Mouse (Mus musculus) kidney, embryonic 15.5 days (tissue): ENCODE data around the gene Sp140. TPM values are rescaled to one million over a fixed set of nuclear protein-coding genes. Genes with fewer than 3 reads are reported as not detected.
"Not testable (repeated sequence)": the region's sequence is repeated elsewhere in the genome, so short reads cannot be mapped to it uniquely, and the experiment has no call there.

Experiments used
- ATAC-seq: fragments of 200-750 bp; cut with Nextera tagmentation; replicated peaks from 2 replicates; pipeline ENCODE4 v1.8.0; 2017; ENCODE audit warnings: moderate TSS enrichment; ENCODE audit not compliant: low FRiP score
- H3K27ac ChIP-seq: fragments of 300-500 bp; sonication (generic); 2 replicates; pipeline ENCODE4 v1.5.1; 2015; ENCODE audit warnings: mild to moderate bottlenecking, inconsistent platforms
- H3K27me3 ChIP-seq: fragments of 300-500 bp; sonication (generic); 2 replicates; pipeline ENCODE4 v1.6.1; 2015; ENCODE audit warnings: inconsistent platforms
- H3K36me3 ChIP-seq: fragments of 300-500 bp; sonication (generic); 2 replicates; pipeline ENCODE4 v1.6.1; 2015; ENCODE audit warnings: inconsistent platforms
- H3K4me1 ChIP-seq: fragments of 300-500 bp; sonication (generic); 2 replicates; pipeline ENCODE4 v1.6.1; 2015; ENCODE audit warnings: inconsistent platforms
- H3K4me2 ChIP-seq: fragments of 300-500 bp; sonication (generic); 2 replicates; pipeline ENCODE4 v1.6.1; 2015; ENCODE audit warnings: moderate library complexity, mild to moderate bottlenecking, inconsistent platforms
- H3K4me3 ChIP-seq: fragments of 300-500 bp; sonication (generic); replicated peaks from 2 replicates; pipeline ENCODE4 v1.5.1; 2015; ENCODE audit warnings: mild to moderate bottlenecking, inconsistent platforms
- H3K9ac ChIP-seq: fragments of 300-500 bp; sonication (generic); 2 replicates; pipeline ENCODE4 v1.6.1; 2015; ENCODE audit warnings: mild to moderate bottlenecking, inconsistent platforms
- H3K9me3 ChIP-seq: fragments of 300-500 bp; sonication (generic); replicated peaks from 2 replicates; pipeline ENCODE4 v1.6.1; 2016; ENCODE audit warnings: inconsistent platforms
- WGBS: fragments of 180-500 bp; shearing (Covaris S2); methylation state at CpG from one replicate; pipeline ENCODE4 v1.1.7; 2015; ENCODE audit warnings: mixed read lengths; 5-methylcytosine and 5-hydroxymethylcytosine counted together
- polyA plus RNA-seq: library from polyadenylated mRNA; unstranded; fragments of >200 nt; fragmentation: Nextera tagmentation; extraction: Ambion mirVana; gene quantifications from 2 replicates; pipeline ENCODE4 v1.2.1, GENCODE M21; 2015

The Sp140 gene
- polyA plus RNA-seq, 1 experiment from 2014 or later, result 2.1 TPM

DNA sequence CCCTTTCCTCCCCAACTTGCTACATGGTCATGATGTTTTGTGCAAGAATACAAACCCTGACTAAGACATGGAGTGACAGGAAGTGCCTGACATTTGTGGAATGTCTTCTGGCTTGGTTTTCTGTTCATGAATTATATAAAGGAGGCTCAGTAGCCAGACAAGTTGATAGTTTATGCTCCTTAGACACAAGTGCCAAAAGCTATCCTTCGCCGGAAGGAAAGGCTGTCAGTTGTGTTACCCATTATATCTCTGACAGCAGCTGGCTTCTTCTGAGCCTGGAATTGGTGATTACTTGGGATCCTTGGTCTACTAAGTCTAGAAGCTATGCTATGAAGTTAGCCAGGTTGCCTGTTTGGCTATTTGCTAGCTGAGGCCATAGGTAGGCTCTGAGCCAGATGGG is 57.0 kb downstream of the Sp140 start:
- not testable (repeated sequence) for H3K36me3 ChIP-seq, H3K9me3 ChIP-seq, H3K4me1 ChIP-seq, ATAC-seq, H3K9ac ChIP-seq, H3K4me2 ChIP-seq, H3K27me3 ChIP-seq, H3K4me3 ChIP-seq, H3K27ac ChIP-seq
- WGBS, result 89% methylated on average over 2 of the region's 2 CpGs

DNA sequence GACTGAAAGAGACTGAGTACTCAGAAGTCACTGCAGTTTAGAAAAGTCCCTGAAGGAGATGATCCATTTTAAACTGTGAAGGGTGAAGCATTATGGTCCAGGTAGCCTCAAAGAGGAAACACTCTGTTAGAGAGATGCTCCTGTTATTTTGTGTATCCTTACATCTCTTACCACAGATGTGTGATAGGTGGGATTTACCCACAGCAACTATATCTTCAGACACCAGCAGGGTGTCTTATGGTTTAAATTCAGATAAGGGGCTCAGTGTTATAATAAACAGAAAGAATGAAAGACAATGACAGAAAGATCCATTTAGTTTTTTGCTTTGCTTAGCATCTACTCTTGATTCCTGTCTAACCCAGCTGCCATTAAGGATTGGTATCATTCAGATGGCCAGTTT is 64.1 kb downstream of the Sp140 start:
- no peak overlapping the region for H3K4me2 ChIP-seq
- H3K27me3 ChIP-seq, result no peaks in the 10 kb centered on the region
- no peaks in the 10 kb centered on the region for H3K36me3 ChIP-seq
- no peak for ATAC-seq
- no peak overlapping the region for H3K4me3 ChIP-seq
- no peak overlapping the region for H3K27ac ChIP-seq
- H3K9me3 ChIP-seq, result no peaks in the 10 kb centered on the region
- no peak overlapping the region for H3K9ac ChIP-seq
- no peaks in the 10 kb centered on the region for H3K4me1 ChIP-seq

DNA sequence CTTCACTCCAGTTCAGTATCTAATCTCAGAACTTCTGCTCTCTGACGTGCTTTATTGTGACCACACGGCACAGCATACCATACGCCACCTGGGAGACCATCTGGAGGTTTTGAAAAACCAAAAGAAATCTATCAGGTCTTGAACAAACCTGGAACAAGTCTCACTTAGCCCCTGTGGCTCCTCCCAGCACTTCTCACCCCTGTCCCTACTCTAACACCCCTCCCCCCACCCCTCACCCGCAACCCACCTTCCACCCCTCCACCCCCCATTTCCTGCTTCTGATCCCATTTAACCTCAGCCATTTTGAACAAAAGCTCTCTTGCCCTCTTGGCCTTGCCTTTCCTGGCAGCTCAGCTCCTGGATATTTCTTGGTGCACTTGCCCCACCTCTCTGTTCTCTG is 80.0 kb downstream of the Sp140 start:
- H3K27ac ChIP-seq, result no peak overlapping the region
- H3K4me2 ChIP-seq, result no peak overlapping the region
- WGBS, result 54% methylated on average over 4 of the region's 4 CpGs
- no peak for ATAC-seq
- H3K27me3 ChIP-seq, result no peaks in the 10 kb centered on the region
- H3K9me3 ChIP-seq, result no peaks in the 10 kb centered on the region
- H3K4me1 ChIP-seq, result no peaks in the 10 kb centered on the region
- no peaks in the 10 kb centered on the region for H3K36me3 ChIP-seq
- H3K9ac ChIP-seq, result no peak overlapping the region
- H3K4me3 ChIP-seq, result no peak overlapping the region

DNA sequence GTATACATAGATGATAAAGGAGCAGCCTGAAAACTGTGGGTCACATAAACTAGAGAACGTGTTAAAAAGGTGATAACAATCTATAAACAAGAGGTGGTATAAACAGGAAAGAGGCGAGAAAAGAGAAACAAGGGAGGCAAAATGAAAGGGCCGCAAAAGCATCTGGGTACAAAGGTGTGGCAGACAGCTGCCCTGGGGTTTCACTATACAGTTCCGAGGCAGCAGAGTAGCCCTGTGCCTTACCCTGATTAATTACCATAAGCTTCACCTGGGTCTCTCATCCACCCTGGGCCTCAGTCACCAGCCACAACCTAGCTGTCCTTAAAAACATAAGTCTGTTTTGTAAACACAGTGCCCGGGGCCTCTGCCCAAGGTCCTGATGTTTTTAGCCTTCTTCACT is 86.5 kb downstream of the Sp140 start:
- 69% methylated on average over 5 of the region's 5 CpGs for WGBS
- H3K4me2 ChIP-seq, result no peak overlapping the region
- H3K9ac ChIP-seq, result no peak overlapping the region
- no peak for ATAC-seq
- no peaks in the 10 kb centered on the region for H3K36me3 ChIP-seq
- H3K27me3 ChIP-seq, result no peaks in the 10 kb centered on the region
- peaks cover 4% of the 10 kb centered on the region; the same call in 1 of the 2 replicates for H3K4me1 ChIP-seq
- H3K27ac ChIP-seq, result no peak overlapping the region
- H3K9me3 ChIP-seq, result no peaks in the 10 kb centered on the region
- H3K4me3 ChIP-seq, result no peak overlapping the region

DNA sequence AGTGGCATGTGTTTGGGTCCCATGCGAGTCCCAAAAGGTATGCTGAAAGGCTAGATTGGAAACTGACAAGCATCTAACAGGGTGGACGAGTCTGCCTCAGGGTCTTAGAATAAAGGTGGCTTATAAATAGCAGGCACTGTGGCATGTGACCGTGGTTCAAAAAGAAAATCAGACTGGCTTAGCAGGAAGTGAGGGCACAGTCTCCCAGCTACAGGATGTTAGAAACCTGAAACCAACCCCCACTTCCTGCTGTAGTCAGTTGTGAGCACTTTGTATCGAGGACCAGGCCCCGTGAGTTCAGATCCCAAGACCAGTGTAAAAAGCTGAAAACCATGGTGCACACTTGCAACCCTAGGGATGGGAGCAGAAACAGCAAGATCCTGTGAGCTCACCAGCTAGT is 87.2 kb downstream of the Sp140 start:
- Histone ChIP-seq H3K9ac (no peak overlapping the region), H3K4me1 (peaks cover 4% of the 10 kb centered on the region; the same call in 1 of the 2 replicates), H3K36me3 (no peaks in the 10 kb centered on the region), H3K27me3 (no peaks in the 10 kb centered on the region), H3K4me2 (no peak overlapping the region), H3K4me3 (no peak overlapping the region), H3K9me3 (no peaks in the 10 kb centered on the region), H3K27ac (no peak overlapping the region)
- WGBS, result 43% methylated on average over 5 of the region's 5 CpGs
- no peak for ATAC-seq

DNA sequence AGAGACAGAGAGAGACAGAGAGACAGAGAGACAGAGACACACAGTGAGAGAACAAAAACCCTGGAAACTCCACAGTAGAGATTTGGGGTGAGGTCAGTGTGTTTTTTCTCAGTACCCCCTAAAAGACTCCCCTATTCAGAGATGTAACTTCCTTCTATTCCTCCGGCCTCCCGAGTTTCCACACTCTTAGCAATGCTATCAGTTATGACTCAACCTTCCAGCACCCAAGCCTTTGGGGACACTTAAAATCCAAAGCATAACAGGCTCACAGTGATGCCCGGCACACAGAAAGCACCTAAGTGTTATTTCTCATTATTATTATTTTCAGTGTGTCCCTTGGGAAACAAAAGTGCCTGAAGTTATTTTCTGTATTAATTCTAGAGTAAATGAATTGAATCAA is 90.4 kb downstream of the Sp140 start:
- no peak for ATAC-seq
- no peak overlapping the region for H3K9ac ChIP-seq
- WGBS, result 85% methylated on average over 3 of the region's 3 CpGs
- peaks cover 4% of the 10 kb centered on the region; the same call in 1 of the 2 replicates for H3K4me1 ChIP-seq
- no peak overlapping the region for H3K27ac ChIP-seq
- no peaks in the 10 kb centered on the region for H3K9me3 ChIP-seq
- H3K36me3 ChIP-seq, result no peaks in the 10 kb centered on the region
- H3K27me3 ChIP-seq, result no peaks in the 10 kb centered on the region
- no peak overlapping the region for H3K4me3 ChIP-seq
- H3K4me2 ChIP-seq, result no peak overlapping the region

DNA sequence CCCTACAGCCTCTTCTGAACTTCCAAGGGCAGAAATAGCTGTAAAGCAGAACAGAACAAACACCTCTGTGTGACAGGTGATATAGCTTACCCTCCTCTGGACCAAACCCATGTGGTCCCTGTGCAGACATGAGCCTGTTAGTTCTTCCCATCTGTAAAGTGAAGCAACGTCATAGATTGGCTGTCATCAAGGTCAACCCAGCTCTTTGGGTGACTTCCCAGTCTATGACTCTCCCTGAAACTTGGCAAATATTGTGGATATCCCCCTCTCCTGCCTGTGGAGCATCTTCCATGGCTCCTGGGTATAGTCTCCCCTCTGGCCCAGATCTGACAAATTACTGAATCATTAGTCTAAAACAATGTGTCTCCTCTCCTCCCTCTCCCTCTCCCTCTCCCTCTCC is 92.1 kb downstream of the Sp140 start:
- H3K27me3 ChIP-seq, result no peaks in the 10 kb centered on the region
- H3K4me3 ChIP-seq, result no peak overlapping the region
- H3K27ac ChIP-seq, result no peak overlapping the region
- H3K9me3 ChIP-seq, result no peaks in the 10 kb centered on the region
- no peak for ATAC-seq
- 64% methylated on average over 1 of the region's 1 CpGs for WGBS
- H3K36me3 ChIP-seq, result no peaks in the 10 kb centered on the region
- H3K9ac ChIP-seq, result no peak overlapping the region
- H3K4me2 ChIP-seq, result no peak overlapping the region
- H3K4me1 ChIP-seq, result peaks cover 1% of the 10 kb centered on the region; the same call in 1 of the 2 replicates

DNA sequence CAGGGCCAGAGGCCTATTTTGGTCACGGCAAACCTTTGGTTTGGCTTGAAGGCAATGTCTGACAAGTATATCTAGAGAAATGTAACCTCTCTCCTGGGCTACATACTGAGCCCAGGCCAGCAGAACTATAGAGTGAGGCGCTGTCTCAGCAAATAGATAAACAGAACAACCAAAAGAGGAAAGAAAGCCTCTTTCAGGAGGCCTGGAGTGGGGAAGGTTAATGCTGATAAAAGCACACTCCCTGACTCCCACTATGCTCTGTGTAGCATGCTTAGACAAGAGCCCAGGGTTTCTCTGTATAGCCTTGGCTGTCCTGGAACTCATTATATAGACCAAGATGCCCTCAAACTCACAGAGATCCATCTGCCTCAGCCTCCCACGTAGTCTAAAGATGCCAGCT is 93.1 kb downstream of the Sp140 start:
- H3K4me2 ChIP-seq, result no peak overlapping the region
- no peaks in the 10 kb centered on the region for H3K9me3 ChIP-seq
- no peak overlapping the region for H3K9ac ChIP-seq
- WGBS, result 75% methylated on average over 3 of the region's 3 CpGs
- no peaks in the 10 kb centered on the region for H3K4me1 ChIP-seq
- no peak overlapping the region for H3K4me3 ChIP-seq
- no peak overlapping the region for H3K27ac ChIP-seq
- no peaks in the 10 kb centered on the region for H3K36me3 ChIP-seq
- no peaks in the 10 kb centered on the region for H3K27me3 ChIP-seq
- ATAC-seq, result no peak

Other genes with a start within 250 kb of the Sp140 start
- gene G530012D18Rik, start 24.7 kb upstream of the Sp140 start, polyA plus RNA-seq, result not detected in 2 replicates
- 1.4 and 1.6 TPM in 2 replicates for gene Sp110, start 1.6 kb upstream of the Sp140 start, polyA plus RNA-seq
- 3.0 and 3.4 TPM in 2 replicates for gene Sp100, start 49.6 kb downstream of the Sp140 start, polyA plus RNA-seq
- 0.72 and 1.1 TPM in 2 replicates for gene A630001G21Rik, start 178.3 kb downstream of the Sp140 start, polyA plus RNA-seq
- gene Cab39, start 193.1 kb downstream of the Sp140 start, polyA plus RNA-seq, result 28.0 and 30.2 TPM in 2 replicates